Mouse (Mus musculus) hindbrain, embryonic 10.5 days (tissue): Measurements from ENCODE around the gene Map4. TPM values are rescaled to one million over a fixed set of nuclear protein-coding genes. Genes with fewer than 3 reads are reported as not detected.
"Not testable (repeated sequence)": the region's sequence is repeated elsewhere in the genome, so short reads cannot be mapped to it uniquely, and the experiment has no call there.

Experiments
- DNase-seq: peaks from one replicate; pipeline ENCODE4 v3.0.0-alpha.2; 2017; ENCODE audit warnings: low spot score
- H3K27ac ChIP-seq: fragments of 300-500 bp; sonication (generic); 2 replicates; pipeline ENCODE4 v1.5.1; 2016; ENCODE audit warnings: mild to moderate bottlenecking, moderate library complexity
- H3K27me3 ChIP-seq: fragments of 300-500 bp; sonication (generic); 2 replicates; pipeline ENCODE4 v1.6.1; 2016; ENCODE audit warnings: mild to moderate bottlenecking; ENCODE audit not compliant: poor library complexity, insufficient read depth, severe bottlenecking
- H3K36me3 ChIP-seq: fragments of 300-500 bp; sonication (generic); 2 replicates; pipeline ENCODE4 v1.6.1; 2016; ENCODE audit warnings: mild to moderate bottlenecking, moderate library complexity
- H3K4me1 ChIP-seq: fragments of 300-500 bp; sonication (generic); replicated peaks from 2 replicates; pipeline ENCODE4 v1.6.1; 2016; ENCODE audit warnings: mild to moderate bottlenecking
- H3K4me3 ChIP-seq: fragments of 300-500 bp; sonication (generic); 2 replicates; pipeline ENCODE4 v1.5.1; 2016; ENCODE audit warnings: mild to moderate bottlenecking, moderate library complexity
- H3K9me3 ChIP-seq: fragments of 300-500 bp; sonication (generic); 2 replicates; pipeline ENCODE4 v1.6.1; 2016; ENCODE audit warnings: mild to moderate bottlenecking, moderate library complexity
- WGBS: fragments of 180-500 bp; shearing (Covaris S2); methylation state at CpG from one replicate; pipeline ENCODE4 v1.1.7; 2016; 5-methylcytosine and 5-hydroxymethylcytosine counted together
- polyA plus RNA-seq: library from polyadenylated mRNA; unstranded; fragments of >200 nt; fragmentation: Nextera tagmentation; extraction: Ambion mirVana; gene quantifications from 2 replicates; pipeline ENCODE4 v1.2.1, GENCODE M21; 2016

Map4 gene
- polyA plus RNA-seq, 1 experiment from 2014 or later: 96.3 TPM

DNA sequence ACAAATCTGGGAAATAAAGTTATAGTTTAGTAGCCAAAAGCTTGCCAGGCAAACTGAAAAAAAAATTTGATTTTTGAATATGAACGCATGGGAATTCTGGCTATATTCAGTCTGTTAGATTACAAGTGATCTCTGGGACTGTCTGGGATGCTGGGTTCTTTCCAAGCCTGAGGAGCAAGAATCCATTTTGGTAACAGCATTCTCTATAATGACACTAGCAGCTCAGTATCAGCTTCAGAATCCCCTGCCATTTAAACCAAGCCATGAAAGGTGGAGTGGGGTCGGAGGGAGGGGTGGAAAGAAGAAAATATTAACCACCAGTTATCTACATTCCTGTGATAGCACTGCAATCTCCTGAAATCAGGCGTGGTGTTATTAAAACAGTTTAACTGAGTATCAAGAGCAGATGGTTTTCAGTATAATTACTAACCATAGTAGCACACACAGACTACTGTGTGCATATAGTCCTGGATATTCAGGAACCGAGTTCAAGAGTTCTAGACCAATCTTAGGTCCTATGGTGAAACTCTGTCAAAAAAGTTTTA, 38.6 kb downstream of the Map4 start:
- DNase-seq: no peak
- WGBS: 91% methylated on average over 4 of the region's 4 CpGs
- H3K27me3 ChIP-seq: no peaks in the 10 kb centered on the region
- no peaks in the 10 kb centered on the region for H3K4me1 ChIP-seq
- no peak overlapping the region for H3K4me3 ChIP-seq
- H3K27ac ChIP-seq: no peak overlapping the region
- no peaks in the 10 kb centered on the region for H3K9me3 ChIP-seq
- no peaks in the 10 kb centered on the region for H3K36me3 ChIP-seq

DNA sequence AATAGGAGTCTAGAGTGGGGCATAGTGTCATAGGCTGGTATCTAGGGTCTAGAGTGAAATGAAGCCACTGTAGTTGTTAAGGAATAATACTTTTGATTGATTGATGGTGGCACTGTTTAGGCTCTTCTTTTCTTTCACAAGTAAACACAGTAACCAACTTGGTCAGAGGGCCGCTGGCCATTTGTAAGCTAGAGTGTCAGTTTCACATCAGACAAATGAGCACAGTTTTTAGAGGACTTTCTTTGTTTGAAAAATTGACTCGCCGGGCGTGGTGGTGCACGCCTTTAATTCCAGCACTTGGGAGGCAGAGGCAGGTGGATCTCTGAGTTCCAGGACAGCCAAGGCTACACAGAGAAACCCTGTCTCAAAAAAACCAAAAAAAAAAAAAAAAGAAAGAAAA, 40.5 kb downstream of the Map4 start:
- 92% methylated on average over 5 of the region's 5 CpGs for WGBS
- DNase-seq, H3K4me3 ChIP-seq: not testable (repeated sequence)

GRCm38 (mm10) chr9:109980223-109980622, 49.0 kb downstream of the Map4 start:
- H3K4me1 ChIP-seq, H3K9me3 ChIP-seq, H3K4me3 ChIP-seq, H3K27ac ChIP-seq, H3K27me3 ChIP-seq, DNase-seq: not testable (repeated sequence)
- H3K36me3 ChIP-seq: peaks cover 26% of the 10 kb centered on the region
- WGBS: 92% methylated on average over 4 of the region's 4 CpGs

More for the DNA sequence above, 40.5 kb downstream of the Map4 start:
- H3K9me3 ChIP-seq, H3K36me3 ChIP-seq, H3K4me1 ChIP-seq, H3K27me3 ChIP-seq, H3K27ac ChIP-seq: not testable (repeated sequence)

DNA sequence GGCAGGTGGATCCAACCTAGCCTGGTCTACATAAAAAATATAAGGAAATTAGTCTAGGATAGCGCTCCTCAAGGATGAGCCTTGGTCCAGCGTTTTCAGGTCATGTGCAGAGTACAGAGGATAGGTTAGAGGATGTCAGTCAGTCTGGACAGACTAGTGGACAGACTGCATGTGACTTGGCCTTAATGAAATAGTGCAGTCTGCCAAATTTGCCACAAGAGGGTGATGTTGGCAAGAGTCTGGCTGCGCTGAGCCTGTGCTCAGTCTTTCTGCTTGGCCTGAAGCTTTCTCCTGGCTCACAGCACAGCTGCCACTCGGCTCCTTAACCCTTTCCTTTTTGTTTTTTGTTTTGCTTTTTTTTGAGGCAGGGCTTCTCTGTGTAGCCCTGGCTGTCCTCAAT, 54.2 kb downstream of the Map4 start:
- peak; percentile 68 for DNase-seq
- no peak overlapping the region for H3K27ac ChIP-seq
- no peaks in the 10 kb centered on the region for H3K9me3 ChIP-seq
- H3K36me3 ChIP-seq: peaks cover 20% of the 10 kb centered on the region
- no peaks in the 10 kb centered on the region for H3K27me3 ChIP-seq
- H3K4me3 ChIP-seq: no peak overlapping the region
- 31% methylated on average over 4 of the region's 4 CpGs for WGBS
- no peaks in the 10 kb centered on the region for H3K4me1 ChIP-seq

DNA sequence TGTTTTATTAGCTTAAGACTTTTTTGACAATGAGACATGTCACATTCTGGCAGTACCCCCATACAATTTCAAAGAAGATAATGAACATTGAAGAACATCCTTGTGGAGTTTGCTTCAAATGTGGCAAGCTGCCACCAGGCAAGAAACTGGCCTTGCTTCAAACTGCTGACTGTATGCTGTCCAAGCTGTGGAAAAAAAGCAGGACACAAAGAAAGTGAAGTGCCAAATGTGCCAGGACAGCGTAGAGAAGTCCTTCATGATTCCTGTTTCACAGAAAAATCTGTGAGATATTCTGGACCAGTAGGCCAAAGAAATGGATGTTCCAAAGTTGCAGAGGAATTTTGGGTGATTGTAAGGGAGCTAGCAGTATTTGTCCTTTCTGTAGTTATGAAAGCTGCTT, 57.8 kb downstream of the Map4 start:
- Histone ChIP-seq H3K36me3 (no peaks in the 10 kb centered on the region), H3K9me3 (no peaks in the 10 kb centered on the region), H3K4me1 (no peaks in the 10 kb centered on the region), H3K4me3 (no peak overlapping the region), H3K27me3 (no peaks in the 10 kb centered on the region), H3K27ac (no peak overlapping the region)
- WGBS: 95% methylated on average over 1 of the region's 1 CpGs
- DNase-seq: no peak

- no peak for DNase-seq
- Histone ChIP-seq H3K9me3 (no peaks in the 10 kb centered on the region), H3K36me3 (0 out of 2 replicates have a peak, but pooled peaks cover 5% of the 10 kb centered on the region), H3K4me3 (no peak overlapping the region), H3K4me1 (no peaks in the 10 kb centered on the region), H3K27ac (no peak overlapping the region), H3K27me3 (no peaks in the 10 kb centered on the region)
- 87% methylated on average over 4 of the region's 4 CpGs for WGBS
These were observed 66.2 kb downstream of the Map4 start for GRCm38 (mm10) chr9:109997441-109997840.

DNA sequence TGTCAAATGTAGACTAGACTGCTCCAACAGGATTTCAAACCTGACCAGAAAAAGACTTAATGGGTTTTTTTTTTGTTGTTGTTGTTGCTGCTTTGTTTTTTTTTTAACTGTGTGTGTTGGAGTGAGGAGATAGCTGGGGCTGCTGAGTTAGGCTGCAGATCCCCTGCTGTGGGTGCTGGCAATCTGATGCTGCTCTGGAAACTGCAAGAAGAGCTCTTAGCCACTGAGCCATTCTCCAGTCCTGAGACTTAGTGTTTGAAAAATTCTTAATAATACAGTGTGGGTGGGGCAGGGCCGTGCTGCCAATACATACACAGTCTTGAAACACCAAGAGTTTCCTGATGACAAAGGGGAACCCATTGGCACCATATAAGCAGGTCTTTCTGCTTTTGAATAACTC, 70.7 kb downstream of the Map4 start:
- no peak overlapping the region for H3K4me3 ChIP-seq
- 0 out of 2 replicates have a peak, but pooled peaks cover 5% of the 10 kb centered on the region for H3K36me3 ChIP-seq
- no peak for DNase-seq
- H3K27me3 ChIP-seq: no peaks in the 10 kb centered on the region
- H3K27ac ChIP-seq: no peak overlapping the region
- H3K9me3 ChIP-seq: no peaks in the 10 kb centered on the region
- H3K4me1 ChIP-seq: no peaks in the 10 kb centered on the region
- WGBS: 58% methylated on average over 1 of the region's 1 CpGs

DNA sequence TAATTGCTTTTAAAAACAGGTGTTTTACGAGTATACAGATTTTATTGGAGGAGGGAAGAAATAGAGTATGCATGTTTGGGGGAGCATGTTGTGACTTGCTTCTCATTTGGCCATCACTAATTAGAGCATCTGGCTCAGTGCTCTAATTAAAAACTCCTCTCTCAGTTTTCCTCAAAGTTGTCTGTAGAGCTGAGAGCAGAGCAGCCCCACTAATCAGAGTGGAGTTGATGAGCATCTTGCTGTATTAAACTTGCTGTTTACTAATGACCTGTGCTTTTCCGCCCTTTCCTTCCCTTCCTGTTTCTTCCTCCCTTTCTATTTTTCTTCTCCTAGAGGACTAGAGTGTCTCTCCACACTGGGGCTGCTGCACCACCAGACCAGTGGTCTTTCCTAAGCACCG, 71.2 kb downstream of the Map4 start:
- H3K4me1 ChIP-seq: no peaks in the 10 kb centered on the region
- no peak for DNase-seq
- 0 out of 2 replicates have a peak, but pooled peaks cover 5% of the 10 kb centered on the region for H3K36me3 ChIP-seq
- H3K9me3 ChIP-seq: no peaks in the 10 kb centered on the region
- no peaks in the 10 kb centered on the region for H3K27me3 ChIP-seq
- no peak overlapping the region for H3K27ac ChIP-seq
- H3K4me3 ChIP-seq: no peak overlapping the region
- WGBS: 89% methylated on average over 3 of the region's 3 CpGs

GRCm38 (mm10) chr9:110019224-110019623, 88.0 kb downstream of the Map4 start:
- H3K27ac ChIP-seq: no peak overlapping the region
- DNase-seq: no peak

GRCm38 (mm10) chr9:110020405-110020804, 89.1 kb downstream of the Map4 start:
- WGBS: 80% methylated on average over 5 of the region's 5 CpGs
- H3K9me3 ChIP-seq: no peaks in the 10 kb centered on the region

More at GRCm38 (mm10) chr9:110019224-110019623, 88.0 kb downstream of the Map4 start:
- no peaks in the 10 kb centered on the region for H3K36me3 ChIP-seq
- H3K4me3 ChIP-seq: no peak overlapping the region
- H3K4me1 ChIP-seq: no peaks in the 10 kb centered on the region
- no peaks in the 10 kb centered on the region for H3K9me3 ChIP-seq
- H3K27me3 ChIP-seq: no peaks in the 10 kb centered on the region
- 71% methylated on average over 7 of the region's 7 CpGs for WGBS

GRCm38 (mm10) chr9:110021463-110021862, 90.2 kb downstream of the Map4 start:
- Histone ChIP-seq H3K4me1 (no peaks in the 10 kb centered on the region), H3K9me3 (no peaks in the 10 kb centered on the region)
- 92% methylated on average over 1 of the region's 1 CpGs for WGBS

More at GRCm38 (mm10) chr9:110020405-110020804, 89.1 kb downstream of the Map4 start:
- Histone ChIP-seq H3K36me3 (no peaks in the 10 kb centered on the region), H3K27me3 (no peaks in the 10 kb centered on the region), H3K4me3 (no peak overlapping the region), H3K27ac (no peak overlapping the region), H3K4me1 (no peaks in the 10 kb centered on the region)
- DNase-seq: no peak

GRCm38 (mm10) chr9:110022151-110022550, 90.9 kb downstream of the Map4 start:
- WGBS: 94% methylated on average over 2 of the region's 2 CpGs
- no peak overlapping the region for H3K27ac ChIP-seq
- DNase-seq: no peak
- H3K9me3 ChIP-seq: no peaks in the 10 kb centered on the region
- no peak overlapping the region for H3K4me3 ChIP-seq
- H3K4me1 ChIP-seq: no peaks in the 10 kb centered on the region
- no peaks in the 10 kb centered on the region for H3K27me3 ChIP-seq
- H3K36me3 ChIP-seq: 0 out of 2 replicates have a peak, but pooled peaks cover 5% of the 10 kb centered on the region

More at GRCm38 (mm10) chr9:110021463-110021862, 90.2 kb downstream of the Map4 start:
- H3K27me3 ChIP-seq: no peaks in the 10 kb centered on the region
- no peak overlapping the region for H3K27ac ChIP-seq
- 0 out of 2 replicates have a peak, but pooled peaks cover 5% of the 10 kb centered on the region for H3K36me3 ChIP-seq
- H3K4me3 ChIP-seq: no peak overlapping the region
- no peak for DNase-seq

DNA sequence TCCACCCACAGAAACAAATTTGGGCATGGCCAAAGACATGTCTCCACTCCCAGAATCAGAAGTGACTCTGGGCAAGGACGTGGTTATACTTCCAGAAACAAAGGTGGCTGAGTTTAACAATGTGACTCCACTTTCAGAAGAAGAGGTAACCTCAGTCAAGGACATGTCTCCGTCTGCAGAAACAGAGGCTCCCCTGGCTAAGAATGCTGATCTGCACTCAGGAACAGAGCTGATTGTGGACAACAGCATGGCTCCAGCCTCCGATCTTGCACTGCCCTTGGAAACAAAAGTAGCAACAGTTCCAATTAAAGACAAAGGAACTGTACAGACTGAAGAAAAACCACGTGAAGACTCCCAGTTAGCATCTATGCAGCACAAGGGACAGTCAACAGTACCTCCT, 103.8 kb downstream of the Map4 start:
- WGBS: 85% methylated on average over 4 of the region's 4 CpGs
- Histone ChIP-seq H3K36me3 (peaks cover 73% of the 10 kb centered on the region), H3K9me3 (no peaks in the 10 kb centered on the region)

DNA sequence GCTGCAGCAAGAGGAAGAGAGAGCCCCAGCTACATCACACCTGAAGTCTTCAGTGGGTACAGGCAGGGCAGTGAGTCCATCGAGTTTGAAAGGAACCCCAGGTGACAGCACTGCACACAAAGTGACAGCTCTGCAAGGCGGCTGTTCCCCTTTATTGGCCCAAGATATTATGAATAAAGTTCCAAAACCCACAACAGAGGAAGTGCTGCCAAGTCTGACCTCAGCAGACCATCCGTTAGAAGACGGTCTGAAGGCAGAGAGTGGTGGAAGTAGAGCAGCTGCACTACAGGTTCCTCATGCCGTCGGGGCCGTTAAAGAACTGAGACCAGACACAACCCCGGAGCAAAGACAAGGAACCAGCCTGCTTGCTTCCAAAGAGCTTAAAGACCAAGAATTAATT, 106.6 kb downstream of the Map4 start:
- no peak for DNase-seq
- no peak overlapping the region for H3K4me3 ChIP-seq
- no peak overlapping the region for H3K27ac ChIP-seq
- H3K9me3 ChIP-seq: no peaks in the 10 kb centered on the region
- no peaks in the 10 kb centered on the region for H3K4me1 ChIP-seq
- H3K27me3 ChIP-seq: no peaks in the 10 kb centered on the region
- 90% methylated on average over 8 of the region's 8 CpGs for WGBS
- H3K36me3 ChIP-seq: peaks cover 76% of the 10 kb centered on the region

More for the DNA sequence above, 103.8 kb downstream of the Map4 start:
- no peak for DNase-seq
- no peaks in the 10 kb centered on the region for H3K4me1 ChIP-seq
- no peak overlapping the region for H3K4me3 ChIP-seq
- no peak overlapping the region for H3K27ac ChIP-seq
- H3K27me3 ChIP-seq: no peaks in the 10 kb centered on the region
